Mouse (Mus musculus): ENCODE measurements around the gene Pcyt1a. TPM values are rescaled to one million over a fixed set of nuclear protein-coding genes. Genes with fewer than 3 reads are reported as not detected.

Gene Pcyt1a
- polyA plus RNA-seq, 1 experiment, result 23.8 TPM

- no peaks in the 10 kb centered on the region for H3K27me3 ChIP-seq (ENCODE audit: control insufficient read depth, insufficient read depth, insufficient read length)
Observed at GRCm38 (mm10) chr16:32405716-32406115, 25.0 kb upstream of the Pcyt1a start.

GRCm38 (mm10) chr16:32406671-32407070, 24.1 kb upstream of the Pcyt1a start:
- Histone ChIP-seq H3K27me3 (ENCODE audit: control insufficient read depth, insufficient read depth, insufficient read length) (no peaks in the 10 kb centered on the region), H3K4me3 (no peak overlapping the region), H3K4me2 (ENCODE audit: low read depth) (no peak overlapping the region), H3ac (ENCODE audit: control insufficient read depth, insufficient read length) (no peak overlapping the region), H3K79me2 (ENCODE audit: control insufficient read depth, insufficient read depth) (no peaks in the 10 kb centered on the region), H3K36me3 (ENCODE audit: control insufficient read depth, insufficient read depth) (no peaks in the 10 kb centered on the region)
- TF ChIP-seq POLR2A (IDR thresholded peaks at IDR 0.05; ENCODE audit: insufficient read length, low read depth) (no peak), USF1 (IDR thresholded peaks at IDR 0.05; ENCODE audit: low read depth) (no peak), MYOG (IDR thresholded peaks at IDR 0.05; ENCODE audit: control insufficient read depth in 1 of 3, insufficient read depth in 1 of 3, insufficient read length in 2 of 3, low read depth in 2 of 3) (no peak), E2F4 (IDR thresholded peaks at IDR 0.05; ENCODE audit: insufficient read depth) (no peak), MAX (IDR thresholded peaks at IDR 0.05; ENCODE audit: low read depth) (no peak), REST (IDR thresholded peaks at IDR 0.05; ENCODE audit: insufficient read depth, insufficient read length) (no peak), MYOD1 (IDR thresholded peaks at IDR 0.05; ENCODE audit: control insufficient read depth in 1 of 3, insufficient read length in 2 of 3, low read depth in 2 of 3) (no peak), SRF (IDR thresholded peaks at IDR 0.05; ENCODE audit: control insufficient read depth, insufficient read length, low read depth) (no peak), POLR2AphosphoS2 (IDR thresholded peaks at IDR 0.05; ENCODE audit: insufficient read length, low read depth) (no peak), TCF3 (IDR thresholded peaks at IDR 0.05; ENCODE audit: insufficient read length, low read depth) (no peak), TCF12 (IDR thresholded peaks at IDR 0.05; ENCODE audit: insufficient read depth, poor library complexity, severe bottlenecking) (no peak), CEBPB (IDR thresholded peaks at IDR 0.05; ENCODE audit: insufficient read depth, poor library complexity, severe bottlenecking) (no peak)

More at GRCm38 (mm10) chr16:32405716-32406115, 25.0 kb upstream of the Pcyt1a start:
- Histone ChIP-seq H3K4me3 (no peak overlapping the region), H3ac (ENCODE audit: control insufficient read depth, insufficient read length) (no peak overlapping the region), H3K36me3 (ENCODE audit: control insufficient read depth, insufficient read depth) (no peaks in the 10 kb centered on the region), H3K4me2 (ENCODE audit: low read depth) (no peak overlapping the region), H3K79me2 (ENCODE audit: control insufficient read depth, insufficient read depth) (no peaks in the 10 kb centered on the region)
- TF ChIP-seq POLR2A (IDR thresholded peaks at IDR 0.05; ENCODE audit: insufficient read length, low read depth), result no peak
- no peak for TF ChIP-seq TCF12 (IDR thresholded peaks at IDR 0.05; ENCODE audit: insufficient read depth, poor library complexity, severe bottlenecking)
- no peak for TF ChIP-seq CEBPB (IDR thresholded peaks at IDR 0.05; ENCODE audit: insufficient read depth, poor library complexity, severe bottlenecking)
- no peak for TF ChIP-seq MAX (IDR thresholded peaks at IDR 0.05; ENCODE audit: low read depth)
- TF ChIP-seq E2F4 (IDR thresholded peaks at IDR 0.05; ENCODE audit: insufficient read depth), result no peak
- no peak for TF ChIP-seq MYOD1 (IDR thresholded peaks at IDR 0.05; ENCODE audit: control insufficient read depth in 1 of 3, insufficient read length in 2 of 3, low read depth in 2 of 3)

- no peak for TF ChIP-seq SRF (IDR thresholded peaks at IDR 0.05; ENCODE audit: control insufficient read depth, insufficient read length, low read depth)
- TF ChIP-seq MYOD1 (IDR thresholded peaks at IDR 0.05; ENCODE audit: control insufficient read depth in 1 of 3, insufficient read length in 2 of 3, low read depth in 2 of 3), result no peak
- TF ChIP-seq E2F4 (IDR thresholded peaks at IDR 0.05; ENCODE audit: insufficient read depth), result no peak
- TF ChIP-seq TCF3 (IDR thresholded peaks at IDR 0.05; ENCODE audit: insufficient read length, low read depth), result no peak
- TF ChIP-seq POLR2A (IDR thresholded peaks at IDR 0.05; ENCODE audit: insufficient read length, low read depth), result no peak
- no peak for TF ChIP-seq TCF12 (IDR thresholded peaks at IDR 0.05; ENCODE audit: insufficient read depth, poor library complexity, severe bottlenecking)
- Histone ChIP-seq H3K4me3 (no peak overlapping the region), H3K4me2 (ENCODE audit: low read depth) (no peak overlapping the region), H3K79me2 (ENCODE audit: control insufficient read depth, insufficient read depth) (no peaks in the 10 kb centered on the region), H3ac (ENCODE audit: control insufficient read depth, insufficient read length) (no peak overlapping the region), H3K36me3 (ENCODE audit: control insufficient read depth, insufficient read depth) (no peaks in the 10 kb centered on the region), H3K27me3 (ENCODE audit: control insufficient read depth, insufficient read depth, insufficient read length) (no peaks in the 10 kb centered on the region)
Observed at GRCm38 (mm10) chr16:32407730-32408129, 23.0 kb upstream of the Pcyt1a start.

DNA sequence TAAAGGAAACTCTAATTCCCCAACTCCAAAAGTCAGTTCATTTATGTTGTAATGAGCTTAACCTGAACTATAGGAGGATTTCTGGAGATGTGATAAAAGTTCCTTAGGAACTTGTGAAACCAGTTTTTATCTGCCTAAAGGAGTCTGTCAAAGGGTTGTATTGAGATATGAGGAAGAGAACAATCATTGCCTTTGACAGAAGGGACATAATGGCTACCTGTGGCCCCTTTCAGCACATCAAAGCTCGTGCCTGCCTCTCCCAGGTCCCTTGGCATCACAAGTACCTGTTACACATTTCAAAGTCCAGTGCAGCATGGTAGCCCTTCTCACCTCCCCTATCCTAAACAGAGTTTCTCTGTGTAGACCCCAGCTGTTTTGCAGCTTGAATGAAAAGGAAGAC, 13.3 kb upstream of the Pcyt1a start:
- TF ChIP-seq TCF12 (IDR thresholded peaks at IDR 0.05; ENCODE audit: insufficient read depth, poor library complexity, severe bottlenecking), result no peak
- no peak for TF ChIP-seq REST (IDR thresholded peaks at IDR 0.05; ENCODE audit: insufficient read depth, insufficient read length)
- TF ChIP-seq MAX (IDR thresholded peaks at IDR 0.05; ENCODE audit: low read depth), result no peak
- no peak for TF ChIP-seq POLR2AphosphoS2 (IDR thresholded peaks at IDR 0.05; ENCODE audit: insufficient read length, low read depth)
- no peak for TF ChIP-seq CEBPB (IDR thresholded peaks at IDR 0.05; ENCODE audit: insufficient read depth, poor library complexity, severe bottlenecking)
- TF ChIP-seq POLR2A (IDR thresholded peaks at IDR 0.05; ENCODE audit: insufficient read length, low read depth), result no peak
- no peak for TF ChIP-seq USF1 (IDR thresholded peaks at IDR 0.05; ENCODE audit: low read depth)
- TF ChIP-seq MYOD1 (IDR thresholded peaks at IDR 0.05; ENCODE audit: control insufficient read depth in 1 of 3, insufficient read length in 2 of 3, low read depth in 2 of 3), result no peak
- TF ChIP-seq SRF (IDR thresholded peaks at IDR 0.05; ENCODE audit: control insufficient read depth, insufficient read length, low read depth), result no peak
- no peak for TF ChIP-seq TCF3 (IDR thresholded peaks at IDR 0.05; ENCODE audit: insufficient read length, low read depth)
- TF ChIP-seq MYOG (IDR thresholded peaks at IDR 0.05; ENCODE audit: control insufficient read depth in 1 of 3, insufficient read depth in 1 of 3, insufficient read length in 2 of 3, low read depth in 2 of 3), result no peak
- TF ChIP-seq E2F4 (IDR thresholded peaks at IDR 0.05; ENCODE audit: insufficient read depth), result no peak

More for the DNA sequence above, 13.3 kb upstream of the Pcyt1a start:
- Histone ChIP-seq H3K79me2 (ENCODE audit: control insufficient read depth, insufficient read depth) (no peaks in the 10 kb centered on the region), H3ac (ENCODE audit: control insufficient read depth, insufficient read length) (no peak overlapping the region), H3K4me3 (no peak overlapping the region), H3K36me3 (ENCODE audit: control insufficient read depth, insufficient read depth) (no peaks in the 10 kb centered on the region), H3K27me3 (ENCODE audit: control insufficient read depth, insufficient read depth, insufficient read length) (no peaks in the 10 kb centered on the region), H3K4me2 (ENCODE audit: low read depth) (no peak overlapping the region)
